Mouse (Mus musculus): Measurements from ENCODE around the gene Gm49321. TPM values are rescaled to one million over a fixed set of nuclear protein-coding genes. Genes with fewer than 3 reads are reported as not detected.

The Gm49321 gene
- polyA plus RNA-seq (2014; fragmentation: Nextera tagmentation; extraction: Ambion mirVana), result 13.6 and 19.3 TPM in 2 replicates

GRCm38 (mm10) chr12:73937353-73937752 is at the start of gene Gm49321:
Gene Gm49321, plus strand, starts transcription at chr12:73937653.
- no peak within 1 kb of the TSS for H3K4me3 ChIP-seq (ENCODE audit: low read depth, low read length)
- H3K9me3 ChIP-seq (replicated peaks; ENCODE audit: control insufficient read depth, low read length), result no peaks in the 10 kb centered on the region
- no peak within 1 kb of the TSS for H3K9ac ChIP-seq (ENCODE audit: low read length)
- no peak for ATAC-seq
- H3K4me2 ChIP-seq (ENCODE audit: low read length), result no peak within 1 kb of the TSS
- WGBS, result 94% methylated on average over 1 of the region's 1 CpGs
- no peak within 1 kb of the TSS for H3K27ac ChIP-seq (ENCODE audit: low read depth, low read length)
- H3K36me3 ChIP-seq (ENCODE audit: control insufficient read depth, insufficient read depth, low read length), result peaks cover 71% of the 10 kb centered on the region
- DNase-seq (ENCODE audit: low spot score), result no peak
- no peaks in the 10 kb centered on the region for H3K27me3 ChIP-seq (replicated peaks; ENCODE audit: control insufficient read depth, insufficient read depth, low read length)
- no peaks in the 10 kb centered on the region for H3K4me1 ChIP-seq (ENCODE audit: control insufficient read depth, insufficient read depth, low read length)

- no peak overlapping the region for H3K4me3 ChIP-seq (ENCODE audit: low read depth, low read length)
- no peaks in the 10 kb centered on the region for H3K9me3 ChIP-seq (replicated peaks; ENCODE audit: control insufficient read depth, low read length)
- no peaks in the 10 kb centered on the region for H3K36me3 ChIP-seq (ENCODE audit: control insufficient read depth, insufficient read depth, low read length)
- H3K27me3 ChIP-seq (replicated peaks; ENCODE audit: control insufficient read depth, insufficient read depth, low read length), result no peaks in the 10 kb centered on the region
- H3K4me1 ChIP-seq (ENCODE audit: control insufficient read depth, insufficient read depth, low read length), result no peaks in the 10 kb centered on the region
- no peak overlapping the region for H3K4me2 ChIP-seq (ENCODE audit: low read length)
- H3K9ac ChIP-seq (ENCODE audit: low read length), result no peak overlapping the region
- no peak overlapping the region for H3K27ac ChIP-seq (ENCODE audit: low read depth, low read length)
- WGBS, result 89% methylated on average over 8 of the region's 8 CpGs
- ATAC-seq, result no peak
- no peak for DNase-seq (ENCODE audit: low spot score)
Observed at GRCm38 (mm10) chr12:73888003-73888783, 49.3 kb upstream of the Gm49321 start.

GRCm38 (mm10) chr12:73889571-73889970 is 47.9 kb upstream of the Gm49321 start:
- H3K4me2 ChIP-seq (ENCODE audit: low read length), result no peak overlapping the region
- no peak overlapping the region for H3K9ac ChIP-seq (ENCODE audit: low read length)
- H3K9me3 ChIP-seq (replicated peaks; ENCODE audit: control insufficient read depth, low read length), result no peaks in the 10 kb centered on the region
- no peak overlapping the region for H3K4me3 ChIP-seq (ENCODE audit: low read depth, low read length)
- no peak overlapping the region for H3K27ac ChIP-seq (ENCODE audit: low read depth, low read length)
- no peaks in the 10 kb centered on the region for H3K36me3 ChIP-seq (ENCODE audit: control insufficient read depth, insufficient read depth, low read length)
- ATAC-seq (no peak), DNase-seq (ENCODE audit: low spot score) (no peak)
- no peaks in the 10 kb centered on the region for H3K27me3 ChIP-seq (replicated peaks; ENCODE audit: control insufficient read depth, insufficient read depth, low read length)
- H3K4me1 ChIP-seq (ENCODE audit: control insufficient read depth, insufficient read depth, low read length), result no peaks in the 10 kb centered on the region
- WGBS, result 70% methylated on average over 1 of the region's 1 CpGs

GRCm38 (mm10) chr12:73890086-73890485 is 47.4 kb upstream of the Gm49321 start:
- H3K27ac ChIP-seq (ENCODE audit: low read depth, low read length), result no peak overlapping the region
- H3K4me1 ChIP-seq (ENCODE audit: control insufficient read depth, insufficient read depth, low read length), result no peaks in the 10 kb centered on the region
- no peak overlapping the region for H3K9ac ChIP-seq (ENCODE audit: low read length)
- 80% methylated on average over 3 of the region's 3 CpGs for WGBS
- ATAC-seq (no peak), DNase-seq (ENCODE audit: low spot score) (no peak)
- H3K36me3 ChIP-seq (ENCODE audit: control insufficient read depth, insufficient read depth, low read length), result no peaks in the 10 kb centered on the region
- H3K4me3 ChIP-seq (ENCODE audit: low read depth, low read length), result no peak overlapping the region
- H3K9me3 ChIP-seq (replicated peaks; ENCODE audit: control insufficient read depth, low read length), result no peaks in the 10 kb centered on the region
- H3K4me2 ChIP-seq (ENCODE audit: low read length), result no peak overlapping the region
- H3K27me3 ChIP-seq (replicated peaks; ENCODE audit: control insufficient read depth, insufficient read depth, low read length), result no peaks in the 10 kb centered on the region

GRCm38 (mm10) chr12:73892616-73893015 is 44.8 kb upstream of the Gm49321 start:
- ATAC-seq (no peak), DNase-seq (ENCODE audit: low spot score) (no peak)
- WGBS, result 81% methylated on average over 3 of the region's 3 CpGs
- H3K4me1 ChIP-seq (ENCODE audit: control insufficient read depth, insufficient read depth, low read length), result no peaks in the 10 kb centered on the region
- H3K9ac ChIP-seq (ENCODE audit: low read length), result no peak overlapping the region
- no peak overlapping the region for H3K27ac ChIP-seq (ENCODE audit: low read depth, low read length)
- no peak overlapping the region for H3K4me2 ChIP-seq (ENCODE audit: low read length)
- H3K4me3 ChIP-seq (ENCODE audit: low read depth, low read length), result no peak overlapping the region
- no peaks in the 10 kb centered on the region for H3K36me3 ChIP-seq (ENCODE audit: control insufficient read depth, insufficient read depth, low read length)
- H3K27me3 ChIP-seq (replicated peaks; ENCODE audit: control insufficient read depth, insufficient read depth, low read length), result no peaks in the 10 kb centered on the region
- H3K9me3 ChIP-seq (replicated peaks; ENCODE audit: control insufficient read depth, low read length), result no peaks in the 10 kb centered on the region

GRCm38 (mm10) chr12:73894838-73895237 is 42.6 kb upstream of the Gm49321 start:
- H3K4me2 ChIP-seq (ENCODE audit: low read length), result no peak overlapping the region
- WGBS, result 84% methylated on average over 6 of the region's 6 CpGs
- no peak overlapping the region for H3K4me3 ChIP-seq (ENCODE audit: low read depth, low read length)
- H3K27me3 ChIP-seq (replicated peaks; ENCODE audit: control insufficient read depth, insufficient read depth, low read length), result no peaks in the 10 kb centered on the region
- no peaks in the 10 kb centered on the region for H3K36me3 ChIP-seq (ENCODE audit: control insufficient read depth, insufficient read depth, low read length)
- no peaks in the 10 kb centered on the region for H3K9me3 ChIP-seq (replicated peaks; ENCODE audit: control insufficient read depth, low read length)
- DNase-seq (ENCODE audit: low spot score), result no peak
- H3K9ac ChIP-seq (ENCODE audit: low read length), result no peak overlapping the region
- H3K4me1 ChIP-seq (ENCODE audit: control insufficient read depth, insufficient read depth, low read length), result no peaks in the 10 kb centered on the region
- no peak overlapping the region for H3K27ac ChIP-seq (ENCODE audit: low read depth, low read length)
- no peak for ATAC-seq

GRCm38 (mm10) chr12:73895674-73896073 is 41.8 kb upstream of the Gm49321 start:
- H3K9ac ChIP-seq (ENCODE audit: low read length), result no peak overlapping the region
- no peak overlapping the region for H3K4me3 ChIP-seq (ENCODE audit: low read depth, low read length)
- DNase-seq (ENCODE audit: low spot score) (no peak), ATAC-seq (no peak)
- no peaks in the 10 kb centered on the region for H3K36me3 ChIP-seq (ENCODE audit: control insufficient read depth, insufficient read depth, low read length)
- no peak overlapping the region for H3K27ac ChIP-seq (ENCODE audit: low read depth, low read length)
- no peaks in the 10 kb centered on the region for H3K27me3 ChIP-seq (replicated peaks; ENCODE audit: control insufficient read depth, insufficient read depth, low read length)
- no peak overlapping the region for H3K4me2 ChIP-seq (ENCODE audit: low read length)
- 95% methylated on average over 2 of the region's 2 CpGs for WGBS
- no peaks in the 10 kb centered on the region for H3K9me3 ChIP-seq (replicated peaks; ENCODE audit: control insufficient read depth, low read length)
- no peaks in the 10 kb centered on the region for H3K4me1 ChIP-seq (ENCODE audit: control insufficient read depth, insufficient read depth, low read length)

GRCm38 (mm10) chr12:73896471-73896870 is 41.0 kb upstream of the Gm49321 start:
- H3K4me3 ChIP-seq (ENCODE audit: low read depth, low read length), result no peak overlapping the region
- H3K27me3 ChIP-seq (replicated peaks; ENCODE audit: control insufficient read depth, insufficient read depth, low read length), result no peaks in the 10 kb centered on the region
- ATAC-seq (no peak), DNase-seq (ENCODE audit: low spot score) (no peak)
- H3K27ac ChIP-seq (ENCODE audit: low read depth, low read length), result no peak overlapping the region
- no peaks in the 10 kb centered on the region for H3K4me1 ChIP-seq (ENCODE audit: control insufficient read depth, insufficient read depth, low read length)
- H3K9me3 ChIP-seq (replicated peaks; ENCODE audit: control insufficient read depth, low read length), result no peaks in the 10 kb centered on the region
- 89% methylated on average over 3 of the region's 3 CpGs for WGBS
- no peak overlapping the region for H3K4me2 ChIP-seq (ENCODE audit: low read length)
- H3K9ac ChIP-seq (ENCODE audit: low read length), result no peak overlapping the region
- H3K36me3 ChIP-seq (ENCODE audit: control insufficient read depth, insufficient read depth, low read length), result no peaks in the 10 kb centered on the region

GRCm38 (mm10) chr12:73898281-73898680 is 39.2 kb upstream of the Gm49321 start:
- Histone ChIP-seq H3K27ac (ENCODE audit: low read depth, low read length) (no peak overlapping the region), H3K4me3 (ENCODE audit: low read depth, low read length) (no peak overlapping the region), H3K36me3 (ENCODE audit: control insufficient read depth, insufficient read depth, low read length) (no peaks in the 10 kb centered on the region), H3K27me3 (replicated peaks; ENCODE audit: control insufficient read depth, insufficient read depth, low read length) (no peaks in the 10 kb centered on the region), H3K9ac (ENCODE audit: low read length) (no peak overlapping the region), H3K9me3 (replicated peaks; ENCODE audit: control insufficient read depth, low read length) (no peaks in the 10 kb centered on the region), H3K4me1 (ENCODE audit: control insufficient read depth, insufficient read depth, low read length) (no peaks in the 10 kb centered on the region), H3K4me2 (ENCODE audit: low read length) (no peak overlapping the region)
- 90% methylated on average over 2 of the region's 2 CpGs for WGBS
- ATAC-seq (no peak), DNase-seq (ENCODE audit: low spot score) (no peak)

All from forebrain, embryonic 14.5 days (tissue).